Mouse (Mus musculus) CH12.LX (cell line): ENCODE data around the gene Prr36. TPM values are rescaled to one million over a fixed set of nuclear protein-coding genes. Genes with fewer than 3 reads are reported as not detected.
A peak's percentile ranks its signal among the peaks of the same experiment; 100 is the strongest.

Source experiments
- DNase-seq: peaks from one replicate; pipeline ENCODE4 v3.0.0-alpha.2; 2013; ENCODE audit errors: extremely low read depth
- H3K27ac ChIP-seq: 2 replicates; pipeline ENCODE4 v1.5.1; 2012; ENCODE audit warnings: low read depth, mild to moderate bottlenecking, control low read depth, moderate library complexity; ENCODE audit not compliant: insufficient read depth
- H3K27me3 ChIP-seq: replicated peaks from 2 replicates; pipeline ENCODE3; 2012; ENCODE audit warnings: inconsistent platforms
- H3K36me3 ChIP-seq, 2 experiments: replicated peaks in 1 of 2; 2 replicates each; pipeline versions ENCODE3 to v1.6.1; 2012; ENCODE audit warnings: inconsistent platforms in 1 of 2, low read length in 1 of 2, mild to moderate bottlenecking in 1 of 2, mixed read lengths in 1 of 2, moderate library complexity in 1 of 2; ENCODE audit not compliant: control insufficient read depth in 1 of 2, insufficient read depth in 1 of 2
- H3K4me1 ChIP-seq, 2 experiments: 2 replicates each; pipeline ENCODE4 v1.6.1; 2012; ENCODE audit warnings: inconsistent platforms in 1 of 2, moderate library complexity in 1 of 2; ENCODE audit not compliant: insufficient read depth in 2 of 2, control insufficient read depth in 1 of 2
- H3K4me2 ChIP-seq: 2 replicates; pipeline ENCODE4 v1.6.1; 2012; ENCODE audit warnings: low read depth, mild to moderate bottlenecking, control low read depth; ENCODE audit not compliant: poor library complexity, insufficient read depth, severe bottlenecking
- H3K4me3 ChIP-seq, 3 experiments: fragments of 150-350 bp in 1 of 3; sonication (generic) in 1 of 3; replicated peaks in 1 of 3; 2 replicates each; pipeline versions ENCODE3 to v1.5.1; 2011 to 2012; ENCODE audit warnings: low read depth in 2 of 3, low read length in 2 of 3, mild to moderate bottlenecking in 2 of 3, moderate library complexity in 2 of 3, control low read depth in 1 of 3, improper control_type of control experiment in 1 of 3, inconsistent platforms in 1 of 3, mixed read lengths in 1 of 3; ENCODE audit not compliant: poor library complexity in 1 of 3
- H3K79me2 ChIP-seq: replicated peaks from 2 replicates; pipeline ENCODE4 v1.6.1; 2012; ENCODE audit warnings: mild to moderate bottlenecking, moderate library complexity; ENCODE audit not compliant: control insufficient read depth, poor library complexity, insufficient read depth, severe bottlenecking; ENCODE audit errors: extremely low read depth
- H3K9ac ChIP-seq: 2 replicates; pipeline ENCODE4 v1.6.1; 2012; ENCODE audit warnings: low read depth, mild to moderate bottlenecking, control low read depth, moderate library complexity; ENCODE audit not compliant: insufficient read depth
- H3K9me3 ChIP-seq: replicated peaks from 2 replicates; pipeline ENCODE3; 2012; ENCODE audit warnings: low read length, inconsistent platforms, mixed read lengths
- BHLHE40 ChIP-seq: IDR thresholded peaks from 2 replicates; pipeline ENCODE4 v1.6.1; 2011; ENCODE audit warnings: mild to moderate bottlenecking, low read depth, low read length, improper control_type of control experiment
- CHD1 ChIP-seq: IDR thresholded peaks from 2 replicates; pipeline ENCODE4 v1.6.1; 2012; ENCODE audit warnings: low read depth, low read length, improper control_type of control experiment, inconsistent platforms
- CHD2 ChIP-seq: IDR thresholded peaks from 2 replicates; pipeline ENCODE4 v1.6.1; 2011; ENCODE audit warnings: low read length, improper control_type of control experiment
- CTCF ChIP-seq, 2 experiments: IDR thresholded peaks in 1 of 2; conservative IDR thresholded peaks in 1 of 2; 2 replicates each; pipeline ENCODE4 v1.5.1; 2011 to 2012; ENCODE audit warnings: low read depth in 2 of 2, low read length in 2 of 2, improper control_type of control experiment in 1 of 2, inconsistent platforms in 1 of 2, mild to moderate bottlenecking in 1 of 2, moderate library complexity in 1 of 2
- ELF1 ChIP-seq: IDR thresholded peaks from 2 replicates; pipeline ENCODE4 v1.6.1; 2014; ENCODE audit warnings: low read depth, mild to moderate bottlenecking, inconsistent platforms, low read length, improper control_type of control experiment
- EP300 ChIP-seq: IDR thresholded peaks from 2 replicates; pipeline ENCODE4 v1.6.1; 2011; ENCODE audit warnings: low read length, improper control_type of control experiment
- ETS1 ChIP-seq: conservative IDR thresholded peaks from 2 replicates; pipeline ENCODE4 v1.6.1; 2012; ENCODE audit warnings: low read depth, mild to moderate bottlenecking, inconsistent platforms, low read length, improper control_type of control experiment, moderate library complexity
- HCFC1 ChIP-seq: IDR thresholded peaks from 2 replicates; pipeline ENCODE4 v1.6.1; 2012; ENCODE audit warnings: low read depth, mild to moderate bottlenecking, inconsistent platforms, low read length, improper control_type of control experiment
- IRF4 ChIP-seq: IDR thresholded peaks from 2 replicates; pipeline ENCODE4 v1.6.1; 2014; ENCODE audit warnings: low read depth, mild to moderate bottlenecking, inconsistent platforms, low read length, improper control_type of control experiment
- JUND ChIP-seq: conservative IDR thresholded peaks from 2 replicates; pipeline ENCODE4 v1.6.1; 2011; ENCODE audit warnings: low read depth, low read length, improper control_type of control experiment
- KAT2A ChIP-seq: IDR thresholded peaks from 2 replicates; pipeline ENCODE4 v1.6.1; 2012; ENCODE audit warnings: low read length, improper control_type of control experiment, inconsistent platforms; ENCODE audit not compliant: insufficient replicate concordance
- MAFK ChIP-seq: IDR thresholded peaks from 2 replicates; pipeline ENCODE4 v1.6.1; 2011; ENCODE audit warnings: low read length, improper control_type of control experiment; ENCODE audit not compliant: insufficient replicate concordance
- MAX ChIP-seq: IDR thresholded peaks from 2 replicates; pipeline ENCODE4 v1.6.1; 2011; ENCODE audit warnings: low read length, improper control_type of control experiment
- MAZ ChIP-seq: IDR thresholded peaks from 2 replicates; pipeline ENCODE4 v1.6.1; 2012; ENCODE audit warnings: low read depth, mild to moderate bottlenecking, inconsistent platforms, low read length, improper control_type of control experiment, moderate library complexity
- MEF2A ChIP-seq: IDR thresholded peaks from 2 replicates; pipeline ENCODE4 v1.6.1; 2014; ENCODE audit warnings: low read depth, mild to moderate bottlenecking, inconsistent platforms, low read length, improper control_type of control experiment, borderline replicate concordance
- MXI1 ChIP-seq: IDR thresholded peaks from 2 replicates; pipeline ENCODE4 v1.6.1; 2011; ENCODE audit warnings: mild to moderate bottlenecking, low read depth, low read length, improper control_type of control experiment
- MYC ChIP-seq: IDR thresholded peaks from 2 replicates; pipeline ENCODE4 v1.6.1; 2011; ENCODE audit warnings: low read depth, mild to moderate bottlenecking, improper control_type of control experiment, low read length
- NELFE ChIP-seq: IDR thresholded peaks from 2 replicates; pipeline ENCODE4 v1.6.1; 2011; ENCODE audit warnings: low read depth, low read length, improper control_type of control experiment
- POLR2A ChIP-seq: IDR thresholded peaks from 2 replicates; pipeline ENCODE4 v1.6.1; 2011; ENCODE audit warnings: low read depth, mild to moderate bottlenecking, improper control_type of control experiment, low read length
- POLR2AphosphoS2 ChIP-seq: IDR thresholded peaks from 2 replicates; pipeline ENCODE4 v1.6.1; 2011; ENCODE audit warnings: low read depth, low read length, improper control_type of control experiment
- RAD21 ChIP-seq: IDR thresholded peaks from 2 replicates; pipeline ENCODE4 v1.6.1; 2011; ENCODE audit warnings: low read depth, mild to moderate bottlenecking, low read length, improper control_type of control experiment, moderate library complexity
- SIN3A ChIP-seq: IDR thresholded peaks from 2 replicates; pipeline ENCODE4 v1.6.1; 2012; ENCODE audit warnings: low read length, improper control_type of control experiment, inconsistent platforms
- TBP ChIP-seq: conservative IDR thresholded peaks from 2 replicates; pipeline ENCODE4 v1.6.1; 2011; ENCODE audit warnings: low read depth, low read length, improper control_type of control experiment
- TCF12 ChIP-seq: IDR thresholded peaks from 2 replicates; pipeline ENCODE4 v1.6.1; 2014; ENCODE audit warnings: low read depth, mild to moderate bottlenecking, inconsistent platforms, low read length, improper control_type of control experiment
- USF1 ChIP-seq: IDR thresholded peaks from 2 replicates; pipeline ENCODE4 v1.6.1; 2014; ENCODE audit warnings: low read depth, mild to moderate bottlenecking, inconsistent platforms, low read length, improper control_type of control experiment
- USF2 ChIP-seq: conservative IDR thresholded peaks from 2 replicates; pipeline ENCODE4 v1.6.1; 2011; ENCODE audit warnings: low read depth, low read length, improper control_type of control experiment
- ZC3H11A ChIP-seq: IDR thresholded peaks from 2 replicates; pipeline ENCODE4 v1.6.1; 2012; ENCODE audit warnings: low read depth, mild to moderate bottlenecking, inconsistent platforms, low read length, improper control_type of control experiment
- ZKSCAN1 ChIP-seq: IDR thresholded peaks from 2 replicates; pipeline ENCODE4 v1.6.1; 2012; ENCODE audit warnings: low read depth, inconsistent platforms, low read length, improper control_type of control experiment, borderline replicate concordance
- ZMIZ1 ChIP-seq: IDR thresholded peaks from 2 replicates; pipeline ENCODE4 v1.6.1; 2012; ENCODE audit warnings: low read depth, mild to moderate bottlenecking, inconsistent platforms, low read length, improper control_type of control experiment
- dilution Hi-C: fragments of 300-500 bp; cut with MboI; formaldehyde crosslinking; loops from 2 replicates; pipeline ENCODE4 v1.14.3; 2020; ENCODE audit warnings: low sequenced_read_pairs; ENCODE audit not compliant: extremely low pct_unique_long_range_greater_than_20kb, extremely low pct_ligation_motif_present
- in situ Hi-C: fragments of 300-500 bp; cut with MboI; formaldehyde crosslinking; loops from 3 replicates; pipeline ENCODE4 v1.14.3; 2019; ENCODE audit warnings: low sequenced_read_pairs, low pct_ligation_motif_present, low pct_unique_long_range_greater_than_20kb, mixed read lengths
- polyA plus RNA-seq: library from polyadenylated mRNA; unstranded; fragments of >175 nt; gene quantifications from 2 replicates; pipeline ENCODE4 v1.2.1, GENCODE M21; 2012; ENCODE audit warnings: low read depth; ENCODE audit not compliant: insufficient read length
- total RNA-seq, 2 experiments: library from RNA; depleted of rRNA; stranded (reverse); fragments of 300-350 nt in 1 of 2; fragments of >200 nt in 1 of 2; gene quantifications; 2 replicates each; pipeline ENCODE4 v1.2.3; 2012 to 2014

Gene Prr36
- total and polyA plus RNA-seq, 3 experiments = 0.05 to 0.59 (median 0.13) TPM

DNA sequence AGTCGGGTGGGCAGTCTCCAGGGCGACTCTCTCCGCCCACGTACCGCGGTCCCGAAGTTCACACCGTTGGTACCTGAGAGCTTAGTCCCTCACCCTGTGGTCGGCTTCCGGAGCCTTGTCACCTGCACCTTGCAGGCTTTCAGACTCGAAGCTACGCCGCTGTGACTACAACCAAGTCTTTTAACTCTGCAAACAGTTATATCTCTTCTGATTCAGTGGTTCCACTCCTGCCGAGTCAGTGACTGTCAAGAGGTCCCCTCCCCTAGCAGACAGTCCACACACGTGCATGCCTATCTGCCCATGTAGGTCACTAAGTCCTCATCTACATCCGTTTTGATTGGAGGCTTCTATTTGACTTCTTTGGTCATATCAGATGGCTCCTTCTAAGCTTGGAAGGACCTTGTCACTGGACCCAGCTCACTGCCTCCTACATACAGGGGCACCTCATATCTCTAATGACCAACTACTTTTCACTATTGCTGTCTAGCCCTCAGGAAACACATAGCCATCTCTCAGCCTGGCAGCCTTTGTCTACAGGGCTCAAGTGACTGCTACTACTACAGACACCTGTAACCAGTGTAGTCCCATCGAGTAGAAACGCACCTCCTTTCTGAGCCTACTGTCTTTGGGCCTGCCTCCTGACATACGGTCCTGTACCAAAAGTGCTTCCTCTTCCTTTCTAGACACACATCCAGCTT lies 22.1 kb upstream of the Prr36 start:
- Histone ChIP-seq H3K4me3 (peak overlapping the region; percentile 77 to 95 (median 78)), H3K9ac (peak overlapping the region; percentile 79), H3K9me3 (no peaks in the 10 kb centered on the region), H3K27ac (no peak overlapping the region), H3K4me2 (peak overlapping the region; percentile 57), H3K4me1 (peaks cover 7 to 28% of the 10 kb centered on the region in 2 experiments; a peak in 3 of 4 replicates), H3K79me2 (peaks cover 23% of the 10 kb centered on the region), H3K27me3 (peaks cover 13% of the 10 kb centered on the region), H3K36me3 (peaks cover 28 to 47% of the 10 kb centered on the region in 2 experiments)
- in situ Hi-C loops = no loop called here
- dilution Hi-C loops = no loop called here
- TF ChIP-seq MXI1 (peak; percentile 48; the same call in 1 of the 2 replicates), MEF2A (no peak), TCF12 (no peak), ZC3H11A (no peak), MAFK (no peak), JUND (no peak), SIN3A (peak; percentile 18; the same call in 1 of the 2 replicates), HCFC1 (no peak), RAD21 (no peak), MAX (no peak), BHLHE40 (no peak)
- DNase-seq = no peak

DNA sequence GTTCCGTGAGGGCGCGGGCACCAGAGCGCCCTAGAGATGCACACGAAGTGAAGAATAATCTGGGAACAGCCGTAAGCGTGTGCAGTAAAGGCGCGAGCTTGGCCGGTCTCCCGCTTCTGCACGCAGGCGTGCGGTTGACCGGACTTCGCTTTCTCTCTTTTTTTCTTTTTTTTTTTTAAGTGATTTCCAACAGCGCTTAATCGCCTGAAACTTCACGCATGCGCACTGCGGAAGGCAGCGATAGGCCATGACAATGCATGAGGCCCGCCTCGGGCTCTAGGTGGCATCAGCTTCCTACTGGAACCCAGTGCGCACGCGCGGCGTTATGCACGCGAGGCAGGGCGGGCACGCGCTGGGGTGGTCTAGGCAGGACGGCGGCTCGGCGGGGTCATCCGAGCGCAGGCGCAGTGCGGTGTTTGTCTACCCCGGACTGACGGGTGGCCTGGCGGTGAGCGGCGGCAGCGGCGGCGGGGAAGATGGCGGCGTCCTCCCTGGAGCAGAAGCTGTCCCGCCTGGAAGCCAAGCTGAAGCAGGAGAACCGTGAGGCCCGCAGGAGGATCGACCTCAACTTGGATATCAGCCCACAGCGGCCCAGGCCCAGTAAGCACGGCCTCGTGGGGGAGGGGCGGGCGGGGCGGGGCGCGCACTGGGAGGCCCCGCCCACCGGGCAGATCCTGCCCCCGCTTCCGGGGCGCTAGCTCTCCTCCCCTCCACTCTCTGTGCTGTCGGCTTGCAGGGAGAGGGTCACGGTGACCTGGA lies 21.4 kb upstream of the Prr36 start, which contains the start of the genes Map2k7 and Gm49320:
Map2k7 (plus strand) TSS at position 307 of the 759 bp plus-strand sequence.
Gm49320 (plus strand) TSS at position 432 of the 759 bp plus-strand sequence.
- Histone ChIP-seq H3K4me3 (peak within 1 kb of the TSS; percentile 77 to 95 (median 78)), H3K9ac (peak within 1 kb of the TSS; percentile 84), H3K79me2 (peaks cover 23% of the 10 kb centered on the region), H3K4me2 (peak within 1 kb of the TSS; percentile 57), H3K36me3 (peaks cover 20 to 40% of the 10 kb centered on the region in 2 experiments), H3K9me3 (no peaks in the 10 kb centered on the region), H3K27me3 (peaks cover 13% of the 10 kb centered on the region), H3K4me1 (peaks cover 7 to 28% of the 10 kb centered on the region in 2 experiments; a peak in 3 of 4 replicates), H3K27ac (peak within 1 kb of the TSS; percentile 89)
- dilution Hi-C loops = no loop called here
- in situ Hi-C loops = no loop called here
- DNase-seq = peak; percentile 99
- peak; percentile 62 for TF ChIP-seq ELF1
- peak; percentile 66 for TF ChIP-seq TBP
- TF ChIP-seq HCFC1 = peak; percentile 82
- TF ChIP-seq CHD2 = peak; percentile 70
- TF ChIP-seq ETS1 = no peak
- peak; percentile 71; the same call in 1 of the 2 replicates for TF ChIP-seq KAT2A
- TF ChIP-seq IRF4 = peak; percentile 16; the same call in 1 of the 2 replicates
- TF ChIP-seq CTCF (conservative IDR thresholded peaks at IDR 0.05 in 1 of 2, IDR thresholded peaks at IDR 0.05 in 1 of 2; ENCODE audit: low read depth in 2 of 2, low read length in 2 of 2) = peak in 1 of 2 experiments; percentile 58; a peak in 2 of 4 replicates
- no peak for TF ChIP-seq USF2
- TF ChIP-seq NELFE = peak; percentile 77
- TF ChIP-seq ZKSCAN1 = no peak
- peak; percentile 14; the same call in 1 of the 2 replicates for TF ChIP-seq USF1
- no peak for TF ChIP-seq MAZ
- no peak for TF ChIP-seq EP300
- TF ChIP-seq TCF12 = peak; percentile 51; the same call in 1 of the 2 replicates
- TF ChIP-seq POLR2A = peak; percentile 70
- TF ChIP-seq MYC = peak; percentile 90
- TF ChIP-seq MXI1 = peak; percentile 63; the same call in 1 of the 2 replicates
- TF ChIP-seq ZC3H11A = no peak
- TF ChIP-seq BHLHE40 = peak; percentile 98
- no peak for TF ChIP-seq CHD1
- TF ChIP-seq POLR2AphosphoS2 = no peak
- TF ChIP-seq ZMIZ1 = no peak; the same call in none of the 2 replicates
- no peak for TF ChIP-seq MAFK
